ENCODE assay signal across 11 mouse cellular contexts in the genomic region with DNA sequence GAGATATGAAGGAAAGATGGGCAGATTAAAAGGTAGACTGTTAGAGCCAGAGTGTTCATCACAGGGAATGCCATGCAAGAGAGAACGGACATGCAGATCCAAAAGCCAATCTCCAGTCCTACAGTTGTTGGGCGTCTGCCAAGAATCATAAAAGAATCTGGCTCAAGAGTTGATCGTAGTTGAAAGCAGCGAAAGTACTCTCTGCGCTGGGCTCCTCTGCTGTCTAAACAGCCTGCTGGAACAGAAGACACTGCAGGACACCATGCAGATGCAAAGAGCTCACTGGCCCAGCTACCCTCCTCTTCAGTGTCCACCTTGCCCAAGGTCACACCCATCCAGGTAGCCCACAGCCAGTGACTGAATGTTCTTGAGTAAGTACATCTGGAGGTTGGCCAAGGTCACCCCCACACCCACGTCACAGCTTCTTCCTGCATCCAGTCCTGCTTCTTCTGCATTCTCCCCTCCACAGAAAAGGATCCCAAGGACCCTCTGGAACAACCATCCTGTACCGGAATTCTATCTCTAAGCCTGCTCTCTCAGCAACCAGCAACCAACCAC.
DNase-seq lines count a peak whose midpoint lies in the region; ATAC-seq and TF ChIP-seq lines count a peak whose summit lies in the region.
"Had no signal": no experiment of that assay in that cellular context is flagged by ENCODE, and none has a peak within 500 bp of the region (broad histone marks: within the 10 kb centered on the region; RNA-seq: fewer than 3 reads in every experiment).

No protein-coding gene starts in this region.

- ATAC-seq in forebrain, embryonic 14.5 days, result no peak
- ATAC-seq in forebrain, embryonic 12.5 days (ENCODE audit: low FRiP score), result no peak
- peak; percentile 53 for ATAC-seq in heart, postnatal 0 days (ENCODE audit: insufficient read depth, low read depth)
- ATAC-seq in limb, embryonic 14.5 days (ENCODE audit: low FRiP score, low read depth), result no peak
- no peak for ATAC-seq in forebrain, postnatal 0 days

- H3K27me3 ChIP-seq in forebrain, embryonic 14.5 days (replicated peaks; ENCODE audit: control insufficient read depth, insufficient read depth, low read length), result no peaks in the 10 kb centered on the region
- 0 out of 2 replicates have a peak, but pooled peaks cover 6% of the 10 kb centered on the region for H3K27me3 ChIP-seq in forebrain, embryonic 12.5 days
- no peaks in the 10 kb centered on the region for H3K27me3 ChIP-seq in heart, postnatal 0 days (ENCODE audit: control insufficient read depth, insufficient read depth, low read length)
- H3K27me3 ChIP-seq in limb, embryonic 14.5 days (ENCODE audit: control insufficient read depth, insufficient read depth, low read length), result no peaks in the 10 kb centered on the region
- H3K27me3 ChIP-seq in forebrain, postnatal 0 days (ENCODE audit: insufficient read depth, low read length), result no peaks in the 10 kb centered on the region
- H3K27me3 ChIP-seq: hindbrain, embryonic 13.5 days; neural tube, embryonic 13.5 days had no signal

- no peak overlapping the region for H3K4me2 ChIP-seq in forebrain, embryonic 14.5 days (ENCODE audit: low read length)
- no peak overlapping the region for H3K4me2 ChIP-seq in forebrain, embryonic 12.5 days
- no peak overlapping the region for H3K4me2 ChIP-seq in heart, postnatal 0 days (ENCODE audit: low read depth, low read length)
- no peak overlapping the region for H3K4me2 ChIP-seq in limb, embryonic 14.5 days (replicated peaks; ENCODE audit: low read depth, low read length, severe bottlenecking)
- no peak overlapping the region for H3K4me2 ChIP-seq in forebrain, postnatal 0 days (ENCODE audit: low read depth)
- H3K4me2 ChIP-seq: hindbrain, embryonic 13.5 days; neural tube, embryonic 13.5 days had no signal

- no peak for TF ChIP-seq EP300 in heart, postnatal 0 days (IDR thresholded peaks at IDR 0.05; ENCODE audit: low read depth)

- peaks cover 4% of the 10 kb centered on the region for H3K4me1 ChIP-seq in forebrain, embryonic 14.5 days (ENCODE audit: control insufficient read depth, insufficient read depth, low read length)
- H3K4me1 ChIP-seq in forebrain, embryonic 12.5 days, result peaks cover 7% of the 10 kb centered on the region; the same call in 1 of the 2 replicates
- peaks cover 7% of the 10 kb centered on the region; the same call in 1 of the 2 replicates for H3K4me1 ChIP-seq in heart, postnatal 0 days (ENCODE audit: control insufficient read depth, insufficient read depth)
- H3K4me1 ChIP-seq in limb, embryonic 14.5 days (ENCODE audit: control insufficient read depth, insufficient read depth, low read length), result peaks cover 14% of the 10 kb centered on the region
- H3K4me1 ChIP-seq in forebrain, postnatal 0 days (ENCODE audit: insufficient read depth), result 0 out of 2 replicates have a peak, but pooled peaks cover 2% of the 10 kb centered on the region
- H3K4me1 ChIP-seq: hindbrain, embryonic 13.5 days had no signal

- TF ChIP-seq POLR2A in limb, embryonic 14.5 days (IDR thresholded peaks at IDR 0.05; ENCODE audit: borderline replicate concordance, extremely low read depth, insufficient read depth, insufficient read length), result no peak

- H3K36me3 ChIP-seq in forebrain, embryonic 14.5 days (ENCODE audit: control insufficient read depth, insufficient read depth, low read length), result no peaks in the 10 kb centered on the region
- no peaks in the 10 kb centered on the region for H3K36me3 ChIP-seq in forebrain, embryonic 12.5 days (replicated peaks)
- no peaks in the 10 kb centered on the region for H3K36me3 ChIP-seq in heart, postnatal 0 days (replicated peaks; ENCODE audit: control insufficient read depth, insufficient read depth, low read length)
- H3K36me3 ChIP-seq in limb, embryonic 14.5 days (ENCODE audit: control insufficient read depth, insufficient read depth, low read length), result no peaks in the 10 kb centered on the region
- H3K36me3 ChIP-seq in forebrain, postnatal 0 days (ENCODE audit: insufficient read depth), result no peaks in the 10 kb centered on the region
- H3K36me3 ChIP-seq: hindbrain, embryonic 13.5 days; neural tube, embryonic 13.5 days had no signal

- H3K9ac ChIP-seq in forebrain, embryonic 14.5 days (ENCODE audit: low read length), result no peak overlapping the region
- H3K9ac ChIP-seq in forebrain, embryonic 12.5 days, result no peak overlapping the region
- H3K9ac ChIP-seq in heart, postnatal 0 days (replicated peaks; ENCODE audit: low read depth, low read length), result no peak overlapping the region
- no peak overlapping the region for H3K9ac ChIP-seq in limb, embryonic 14.5 days (ENCODE audit: low read depth, low read length, severe bottlenecking)
- no peak overlapping the region for H3K9ac ChIP-seq in forebrain, postnatal 0 days
- H3K9ac ChIP-seq: hindbrain, embryonic 13.5 days; liver, embryonic 14.5 days; neural tube, embryonic 13.5 days had no signal

- H3K9me3 ChIP-seq in forebrain, embryonic 14.5 days (replicated peaks; ENCODE audit: control insufficient read depth, low read length), result no peaks in the 10 kb centered on the region
- no peaks in the 10 kb centered on the region for H3K9me3 ChIP-seq in forebrain, embryonic 12.5 days
- H3K9me3 ChIP-seq in heart, postnatal 0 days (replicated peaks; ENCODE audit: control insufficient read depth, low read length), result no peaks in the 10 kb centered on the region
- no peaks in the 10 kb centered on the region for H3K9me3 ChIP-seq in limb, embryonic 14.5 days (ENCODE audit: control insufficient read depth, low read length)
- H3K9me3 ChIP-seq in forebrain, postnatal 0 days (ENCODE audit: low read length), result no peaks in the 10 kb centered on the region
- H3K9me3 ChIP-seq: hindbrain, embryonic 13.5 days; neural tube, embryonic 13.5 days had no signal

- peak; percentile 49 for DNase-seq in forebrain, embryonic 14.5 days (ENCODE audit: low spot score)
- peak; percentile 84 for DNase-seq in MN1 (ENCODE audit: low spot score)
- DNase-seq in heart, postnatal 0 days (ENCODE audit: low spot score), result peak; percentile 59
- DNase-seq in limb, embryonic 14.5 days (ENCODE audit: low spot score), result peak; percentile 77
- DNase-seq in B cell, adult 2 months, result no peak
- no peak for DNase-seq in natural killer cell, adult 2 months (ENCODE audit: low spot score in 2 of 2)
- DNase-seq in forebrain, postnatal 0 days, result no peak

- H3K4me3 ChIP-seq in forebrain, embryonic 14.5 days (ENCODE audit: low read depth, low read length), result no peak overlapping the region
- H3K4me3 ChIP-seq in forebrain, embryonic 12.5 days (replicated peaks), result no peak overlapping the region
- no peak overlapping the region for H3K4me3 ChIP-seq in heart, postnatal 0 days (ENCODE audit: low read depth, low read length)
- no peak overlapping the region for H3K4me3 ChIP-seq in limb, embryonic 14.5 days (replicated peaks; ENCODE audit: low read length)
- H3K4me3 ChIP-seq in forebrain, postnatal 0 days (ENCODE audit: low read depth, low read length), result no peak overlapping the region
- H3K4me3 ChIP-seq: hindbrain, embryonic 13.5 days; neural tube, embryonic 13.5 days had no signal

- WGBS in forebrain, embryonic 14.5 days, result 61% methylated on average over 7 of the region's 7 CpGs
- WGBS in forebrain, embryonic 12.5 days, result 85% methylated on average over 7 of the region's 7 CpGs
- WGBS in heart, postnatal 0 days, result 9% methylated on average over 7 of the region's 7 CpGs
- 38% methylated on average over 7 of the region's 7 CpGs for WGBS in limb, embryonic 14.5 days
- 46% methylated on average over 7 of the region's 7 CpGs for WGBS in forebrain, postnatal 0 days

- no peak for TF ChIP-seq CTCF in heart, postnatal 0 days (IDR thresholded peaks at IDR 0.05; ENCODE audit: low read depth)
- TF ChIP-seq CTCF in forebrain, postnatal 0 days (IDR thresholded peaks at IDR 0.05; ENCODE audit: low read depth), result no peak

- H3K27ac ChIP-seq in forebrain, embryonic 14.5 days (ENCODE audit: low read depth, low read length), result no peak overlapping the region
- no peak overlapping the region for H3K27ac ChIP-seq in forebrain, embryonic 12.5 days
- no peak overlapping the region for H3K27ac ChIP-seq in heart, postnatal 0 days (ENCODE audit: low read depth)
- no peak overlapping the region for H3K27ac ChIP-seq in limb, embryonic 14.5 days (replicated peaks; ENCODE audit: low read depth, low read length)
- no peak overlapping the region for H3K27ac ChIP-seq in forebrain, postnatal 0 days (ENCODE audit: low read depth, low read length)
- H3K27ac ChIP-seq: hindbrain, embryonic 13.5 days; liver, embryonic 14.5 days; neural tube, embryonic 13.5 days had no signal

Comparison
In these comparisons a context has a peak if more than half of its experiments do, and no peak if none do; other contexts are left out.
1. DNase-seq: peak in forebrain, embryonic 14.5 days (single experiment), MN1 (single experiment), heart, postnatal 0 days (single experiment) and limb, embryonic 14.5 days (single experiment); none in B cell, adult 2 months (0 of 2), natural killer cell, adult 2 months (0 of 2) and forebrain, postnatal 0 days (single experiment).